Mouse (Mus musculus): Measurements from ENCODE around the gene Eif4b. TPM values are rescaled to one million over a fixed set of nuclear protein-coding genes. Genes with fewer than 3 reads are reported as not detected.

Gene Eif4b
- total RNA-seq, 2 experiments from 2014 or later = 178 to 181 TPM

DNA sequence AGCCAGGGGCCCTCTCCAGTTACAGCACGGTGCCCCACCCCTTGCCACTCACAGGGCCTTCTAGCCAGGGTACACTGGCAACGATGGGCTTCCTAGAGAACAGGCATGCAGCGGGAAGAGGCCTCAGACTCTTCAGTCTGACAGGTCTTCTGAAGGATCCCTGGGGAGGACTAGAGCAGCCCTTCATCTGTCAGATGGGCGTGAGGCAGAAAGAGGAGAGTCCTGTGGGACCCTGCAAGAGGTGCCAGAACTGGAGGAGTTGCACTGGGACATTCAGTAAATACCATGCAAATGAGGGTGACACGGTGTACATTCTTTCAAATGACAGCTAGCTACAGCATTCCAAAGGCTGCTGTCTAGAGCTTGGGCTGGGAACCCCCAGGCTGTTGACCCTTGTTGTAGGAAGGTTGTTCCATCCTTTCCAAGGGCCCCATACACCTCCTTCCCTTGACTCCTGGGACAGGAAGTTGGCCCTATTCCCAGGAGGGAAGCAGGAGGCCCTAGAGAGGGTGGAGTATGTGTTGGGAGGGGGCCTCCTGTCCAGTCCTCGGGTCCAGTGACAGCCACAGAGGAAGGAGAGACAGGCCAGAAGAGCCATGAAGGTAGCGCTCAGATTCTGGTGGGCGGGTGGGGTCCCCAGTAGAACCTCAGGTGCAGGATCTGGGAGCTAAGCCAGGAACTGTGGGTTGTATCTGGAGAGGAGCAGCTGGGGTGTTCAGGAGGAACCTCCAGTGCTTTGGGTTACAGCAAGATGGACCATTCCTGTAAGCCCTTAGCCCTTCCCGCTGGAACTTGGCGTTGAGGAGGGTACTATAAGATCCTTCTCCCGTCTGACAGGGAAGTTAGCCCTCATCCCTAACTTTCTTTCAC is 28.3 kb downstream of the Eif4b start:
- DNase-seq (ENCODE audit: low spot score in 2 of 2) = peak in 1 of 2 experiments; percentile 17

DNA sequence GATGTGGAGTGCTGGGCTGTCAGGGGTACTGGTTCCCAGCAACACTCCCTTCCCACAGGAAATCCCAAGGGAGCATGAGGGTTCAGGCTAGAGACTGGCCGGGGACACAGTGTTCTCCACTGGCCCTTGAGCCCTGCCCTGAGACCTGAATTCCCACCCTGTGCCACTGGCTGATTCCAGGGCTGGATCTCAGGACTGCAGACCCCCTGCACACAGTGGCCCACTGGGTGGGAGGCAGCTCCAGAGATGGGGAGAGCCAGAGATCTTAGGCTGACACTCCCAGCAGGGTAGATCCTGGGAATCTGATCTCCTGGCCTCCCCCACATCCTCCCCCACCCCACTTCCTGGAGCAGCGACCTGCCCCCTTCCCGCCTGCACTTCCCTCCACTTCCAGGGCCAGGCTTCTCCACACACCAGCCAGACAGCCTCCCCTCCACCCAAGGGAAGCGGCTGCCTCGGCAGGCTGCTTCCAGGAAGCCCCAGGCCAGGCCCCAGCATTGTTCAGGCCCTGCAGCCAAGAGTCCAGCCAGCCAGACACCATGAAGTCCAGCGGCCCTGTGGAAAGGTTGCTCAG is 29.1 kb downstream of the Eif4b start:
- DNase-seq (ENCODE audit: low spot score in 2 of 2) = peak in 1 of 2 experiments; percentile 10

DNA sequence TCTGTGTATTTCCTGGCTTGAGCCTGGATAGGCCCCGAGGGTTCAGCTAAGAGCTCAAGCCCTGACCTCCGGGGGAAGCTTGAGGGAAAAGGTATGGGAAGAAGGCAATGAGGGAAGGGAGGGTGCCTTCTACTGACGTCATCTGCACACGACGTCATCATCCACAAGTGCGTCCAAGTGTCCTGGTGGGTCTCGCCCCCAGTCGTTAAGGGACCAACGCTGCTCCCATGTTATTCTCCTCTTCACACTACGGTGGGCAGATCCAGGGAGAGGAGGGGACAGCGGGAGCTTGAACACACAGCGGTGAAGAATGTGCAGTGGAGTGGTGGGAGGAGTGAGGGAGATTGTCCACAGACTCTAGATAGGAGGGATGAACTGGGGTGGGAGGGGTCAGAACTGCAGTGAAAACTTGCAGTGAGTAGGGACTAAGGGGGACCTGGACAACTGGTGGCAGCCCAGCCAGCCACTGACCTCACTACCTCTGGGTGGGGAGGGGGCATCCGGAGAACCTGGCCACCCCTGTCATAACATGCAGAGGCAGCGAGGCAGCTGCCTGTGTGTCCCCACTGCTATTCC is 29.9 kb downstream of the Eif4b start:
- DNase-seq (ENCODE audit: low spot score in 2 of 2) = no peak

DNA sequence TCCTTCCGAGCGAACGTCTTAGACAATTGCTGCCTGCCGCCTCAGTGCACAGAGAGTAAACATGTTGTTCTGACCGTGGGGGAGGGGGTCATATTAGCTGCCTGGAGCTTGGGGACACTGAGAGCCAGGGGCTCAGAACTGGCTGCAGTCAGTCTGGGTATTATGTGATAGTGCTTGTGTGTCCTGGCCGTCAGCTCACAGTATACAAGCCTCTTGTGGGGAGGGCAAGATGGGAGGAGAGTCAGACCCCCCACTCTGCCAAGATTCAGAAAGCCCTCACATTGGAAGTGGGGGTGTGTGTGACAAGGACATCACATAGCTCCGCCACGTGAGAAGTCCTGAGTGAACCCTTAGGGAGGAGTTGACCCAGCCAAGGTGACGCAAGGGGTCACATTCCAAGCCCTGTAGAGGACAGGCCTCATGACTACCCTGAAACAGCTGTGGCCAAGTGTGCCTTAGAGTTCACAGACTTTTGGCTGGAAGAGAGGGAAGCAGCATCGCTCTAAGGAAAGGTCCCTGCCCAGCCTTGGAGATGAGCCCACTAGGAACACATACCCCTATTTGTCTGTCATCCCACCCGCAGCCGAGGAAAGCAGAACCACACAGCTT is 30.5 kb downstream of the Eif4b start:
- DNase-seq (ENCODE audit: low spot score in 2 of 2) = peak in 1 of 2 experiments; percentile 16

DNA sequence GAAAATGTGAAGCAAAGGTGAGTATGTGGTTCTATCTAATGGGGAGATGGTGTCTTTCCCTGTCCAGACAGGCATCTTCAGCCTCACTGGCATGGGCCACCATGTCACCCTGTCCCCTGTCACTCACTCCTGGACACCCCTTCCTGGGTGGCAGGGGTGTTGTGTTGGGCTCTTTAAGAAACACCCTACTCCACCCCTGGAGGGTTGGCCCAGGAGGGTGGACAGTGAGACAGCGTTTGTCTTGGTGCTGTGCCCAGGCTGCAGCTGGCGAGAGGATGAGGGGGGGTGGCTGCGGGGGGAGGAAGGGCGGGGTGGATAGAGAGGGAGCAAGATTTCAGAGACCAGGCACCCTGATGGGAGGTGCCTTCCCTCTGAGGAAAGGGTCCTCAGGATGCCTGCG is 31.8 kb downstream of the Eif4b start:
- peak in 1 of 2 experiments; percentile 33 for DNase-seq (ENCODE audit: low spot score in 2 of 2)

DNA sequence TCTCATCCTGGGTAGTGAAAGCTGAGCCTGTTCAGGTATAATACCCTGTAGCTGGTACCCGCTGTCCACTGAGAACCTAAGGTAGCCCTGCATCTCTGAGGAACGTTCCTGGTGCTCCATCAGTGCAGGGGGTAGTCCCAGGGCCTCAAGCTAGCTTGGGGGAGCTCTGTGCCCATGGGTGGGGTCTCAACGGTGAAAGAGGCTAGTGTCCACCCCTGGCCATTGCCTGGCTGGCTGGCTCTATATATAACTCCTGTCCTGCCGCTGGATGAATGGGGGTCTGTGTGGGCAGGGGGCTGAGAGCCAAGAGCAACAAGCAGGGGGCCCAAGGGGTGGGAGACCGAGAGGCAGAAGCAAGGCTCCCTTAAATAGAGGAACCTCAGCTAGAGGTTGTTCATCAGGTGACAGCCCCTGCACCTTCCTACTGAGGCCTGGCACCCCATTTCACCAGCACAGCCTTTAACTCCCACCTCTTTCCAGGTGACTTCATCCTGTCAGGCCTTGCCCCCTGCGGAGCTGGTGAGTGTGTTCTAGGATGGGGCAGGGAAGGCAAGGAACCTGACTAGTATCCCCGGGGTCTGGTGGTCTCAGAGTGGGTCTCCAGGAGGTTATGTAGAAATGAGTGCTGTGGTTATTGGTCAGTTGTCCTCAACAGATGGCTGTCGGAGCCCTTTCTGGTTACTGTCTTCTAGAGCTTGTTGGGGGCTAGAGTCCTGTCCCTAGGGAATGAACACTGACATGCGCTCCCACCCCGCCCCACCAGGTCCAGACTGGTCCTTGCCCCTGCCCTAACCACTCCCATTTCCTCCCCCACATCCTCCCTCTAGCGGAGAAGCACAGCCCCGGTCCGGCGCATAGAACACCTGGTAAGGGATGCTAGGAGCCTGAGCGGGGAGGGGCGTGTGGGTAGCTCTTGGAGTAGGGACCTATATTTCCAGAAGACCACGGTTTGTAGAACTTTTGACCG is 32.5 kb downstream of the Eif4b start:
- peak in 1 of 2 experiments; percentile 12 for DNase-seq (ENCODE audit: low spot score in 2 of 2)

DNA sequence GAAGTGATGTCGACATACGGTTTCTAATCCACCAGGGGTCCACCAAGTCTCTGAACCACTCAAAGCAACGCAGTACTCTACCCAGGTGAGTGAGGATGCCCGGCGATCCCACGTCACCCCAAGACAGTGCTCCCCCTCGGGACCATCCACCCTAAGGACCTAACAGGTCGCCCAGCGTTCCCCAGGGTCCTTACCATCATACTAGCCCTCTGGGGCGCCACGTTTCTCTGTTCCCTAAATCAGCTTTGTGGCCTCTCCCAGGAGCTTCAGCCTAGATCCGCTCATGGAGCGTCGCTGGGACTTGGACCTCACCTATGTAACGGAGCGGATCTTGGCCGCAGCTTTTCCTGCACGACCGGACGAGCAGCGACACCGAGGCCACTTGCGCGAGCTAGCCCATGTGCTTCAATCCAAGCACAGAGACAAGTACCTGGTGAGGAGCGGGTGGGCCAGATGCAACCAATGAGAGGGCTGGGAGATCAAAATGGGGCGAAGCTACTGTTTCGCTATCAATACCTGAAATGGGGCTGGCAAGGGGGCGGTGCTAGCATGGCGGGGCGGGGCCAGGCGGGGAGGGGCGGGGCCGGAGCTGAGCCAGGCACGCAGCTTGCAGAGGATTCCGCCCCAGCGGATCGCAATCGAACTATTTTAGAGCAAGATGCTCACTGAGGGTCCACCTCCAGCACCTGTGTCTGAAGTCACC is 33.3 kb downstream of the Eif4b start:
- peak in 1 of 2 experiments; percentile 17 for DNase-seq (ENCODE audit: low spot score in 2 of 2)

DNA sequence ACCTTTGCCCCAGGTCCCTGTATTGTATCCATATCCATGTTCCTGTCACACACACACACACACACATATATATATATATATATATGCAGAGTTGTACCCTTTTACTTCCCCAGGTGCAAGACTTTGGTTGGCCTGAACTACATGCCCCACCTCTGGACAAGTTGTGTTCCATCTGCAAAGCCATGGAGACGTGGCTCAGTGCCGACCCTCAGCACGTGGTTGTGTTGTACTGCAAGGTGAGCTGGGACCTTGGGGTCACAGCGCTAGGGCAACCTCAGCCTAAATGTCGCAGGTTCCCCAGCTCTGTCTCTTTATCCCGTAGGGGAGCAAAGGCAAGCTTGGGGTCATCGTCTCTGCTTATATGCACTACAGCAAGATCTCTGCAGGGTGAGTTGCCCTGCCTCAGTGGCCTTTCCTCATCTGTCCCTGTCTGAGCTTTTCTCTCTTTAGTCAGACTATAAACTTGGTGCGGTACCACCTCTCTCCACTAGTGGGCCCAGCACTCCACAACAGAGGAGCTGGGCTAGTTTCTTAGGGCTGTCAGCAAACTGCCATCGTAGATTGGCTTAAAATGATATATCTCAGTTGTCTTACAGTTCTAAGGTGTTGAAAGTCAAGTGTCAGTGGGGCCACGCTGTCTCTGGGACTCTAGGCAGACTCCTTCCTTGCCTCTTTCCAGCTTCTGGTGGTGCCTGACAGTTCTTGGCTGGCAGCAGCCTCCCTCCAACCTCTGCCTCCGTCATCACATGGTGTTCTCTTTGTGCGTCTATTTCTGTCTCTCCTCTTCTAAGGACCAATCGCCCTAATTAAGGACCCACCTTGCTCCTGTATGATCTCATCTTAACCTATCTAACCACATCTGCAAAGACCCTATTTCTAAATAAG is 34.4 kb downstream of the Eif4b start:
- peak; percentile 79 to 83 for DNase-seq (ENCODE audit: low spot score in 2 of 2)

DNA sequence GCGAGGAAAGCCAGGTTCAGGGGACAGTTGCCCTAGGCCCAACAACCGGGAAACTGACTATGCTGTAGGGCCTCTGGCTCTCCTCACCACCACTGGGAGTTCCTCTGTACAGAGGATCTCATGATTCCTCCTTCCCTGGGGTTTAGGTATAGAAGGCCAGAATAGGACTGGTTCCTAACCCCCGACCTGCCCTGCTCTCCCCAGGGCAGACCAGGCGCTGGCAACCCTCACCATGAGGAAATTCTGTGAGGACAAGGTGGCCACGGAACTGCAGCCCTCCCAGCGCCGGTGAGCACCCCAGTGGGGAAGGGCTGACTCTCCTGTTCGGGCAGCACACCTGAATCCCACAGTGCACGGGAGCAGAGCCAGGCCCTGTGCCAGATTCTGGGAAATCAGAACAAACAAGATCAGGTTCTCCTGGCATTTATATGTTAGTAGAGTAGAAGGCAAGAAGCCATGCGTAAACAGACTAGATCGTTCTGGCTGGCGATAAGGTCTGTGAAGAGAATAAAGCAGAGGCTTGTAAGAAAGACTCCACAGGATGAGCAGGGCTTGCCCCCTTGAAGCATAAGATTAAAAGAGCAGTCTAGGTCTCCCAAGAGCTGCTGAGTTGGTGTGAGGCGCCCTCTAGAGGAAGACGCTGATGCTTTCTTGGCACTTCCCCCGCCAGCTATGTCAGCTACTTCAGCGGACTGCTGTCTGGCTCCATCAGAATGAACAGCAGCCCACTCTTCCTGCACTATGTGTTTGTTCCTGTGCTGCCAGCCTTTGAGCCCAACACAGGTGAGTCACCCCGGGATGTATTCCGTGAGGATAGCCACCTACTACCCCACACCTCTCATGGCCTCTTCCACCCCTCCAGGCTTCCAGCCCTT is 35.3 kb downstream of the Eif4b start:
- peak; percentile 83 to 86 for DNase-seq (ENCODE audit: low spot score in 2 of 2)

DNA sequence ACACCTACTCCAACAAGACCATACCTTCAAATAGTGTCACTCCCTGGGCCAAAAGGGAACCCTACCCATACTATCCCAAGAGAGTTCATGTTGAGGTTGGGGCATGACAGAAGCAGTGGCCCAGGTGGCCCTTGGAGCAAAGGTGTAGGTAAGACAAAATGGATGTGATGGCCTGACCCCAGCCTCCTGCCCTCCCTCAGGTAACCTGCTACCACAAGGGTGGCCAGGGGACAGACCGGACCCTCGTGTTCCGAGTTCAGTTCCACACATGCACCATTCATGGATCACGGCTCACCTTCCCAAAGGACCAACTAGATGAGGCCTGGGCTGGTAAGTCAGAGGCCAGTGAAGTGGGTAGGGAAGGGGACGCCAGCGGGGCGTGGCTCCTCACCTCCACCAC is 36.7 kb downstream of the Eif4b start:
- no peak for DNase-seq (ENCODE audit: low spot score in 2 of 2)

DNA sequence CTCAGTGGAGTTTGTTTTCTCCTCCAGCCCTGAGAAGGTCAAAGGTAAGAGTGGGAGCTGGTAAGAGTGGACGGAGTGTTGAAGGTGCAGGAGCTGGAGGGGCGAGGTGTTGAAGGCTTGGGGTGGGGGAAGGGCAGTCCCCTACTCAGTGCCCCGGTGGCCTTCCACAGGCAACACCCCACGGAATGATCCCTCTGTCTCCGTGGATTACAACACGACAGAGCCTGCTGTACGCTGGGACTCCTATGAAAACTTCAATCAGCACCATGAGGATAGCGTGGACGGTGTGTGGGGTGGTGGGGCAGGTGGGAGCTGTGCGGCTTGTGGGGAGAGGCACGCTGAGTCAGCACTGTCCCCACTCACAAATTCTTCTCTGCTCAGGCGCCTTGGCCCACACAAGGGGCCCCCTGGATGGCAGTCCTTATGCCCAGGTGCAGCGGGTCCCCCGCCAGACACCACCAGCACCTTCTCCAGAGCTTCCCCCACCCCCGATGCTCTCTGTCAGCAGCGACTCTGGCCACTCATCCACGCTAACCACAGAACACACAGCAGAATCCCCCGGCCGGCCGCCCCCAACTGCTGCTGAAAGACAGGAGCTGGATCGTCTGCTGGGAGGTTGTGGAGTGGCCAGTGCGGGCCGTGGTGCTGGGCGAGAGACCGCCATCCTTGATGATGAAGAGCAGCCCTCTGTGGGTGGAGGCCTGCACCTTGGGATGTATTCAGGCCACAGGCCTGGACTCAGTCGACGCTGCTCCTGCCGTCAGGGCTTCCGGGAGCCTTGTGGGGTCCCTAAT is 37.3 kb downstream of the Eif4b start:
- no peak for DNase-seq (ENCODE audit: low spot score in 2 of 2)

DNA sequence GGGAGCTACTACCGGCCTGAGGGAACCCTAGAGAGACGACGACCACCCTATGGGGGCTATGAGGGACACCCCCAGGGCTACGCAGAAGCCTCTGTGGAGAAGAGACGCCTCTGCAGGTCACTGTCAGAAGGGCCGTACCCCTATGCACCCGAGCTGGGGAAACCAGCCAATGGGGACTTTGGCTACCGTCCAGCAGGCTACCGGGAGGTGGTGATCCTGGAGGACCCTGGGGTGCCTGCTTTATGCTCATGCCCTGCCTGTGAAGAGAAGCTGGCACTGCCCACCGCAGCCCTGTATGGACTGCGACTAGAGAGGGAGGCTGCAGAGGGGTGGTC is 37.9 kb downstream of the Eif4b start:
- DNase-seq (ENCODE audit: low spot score in 2 of 2) = peak in 1 of 2 experiments; percentile 9

DNA sequence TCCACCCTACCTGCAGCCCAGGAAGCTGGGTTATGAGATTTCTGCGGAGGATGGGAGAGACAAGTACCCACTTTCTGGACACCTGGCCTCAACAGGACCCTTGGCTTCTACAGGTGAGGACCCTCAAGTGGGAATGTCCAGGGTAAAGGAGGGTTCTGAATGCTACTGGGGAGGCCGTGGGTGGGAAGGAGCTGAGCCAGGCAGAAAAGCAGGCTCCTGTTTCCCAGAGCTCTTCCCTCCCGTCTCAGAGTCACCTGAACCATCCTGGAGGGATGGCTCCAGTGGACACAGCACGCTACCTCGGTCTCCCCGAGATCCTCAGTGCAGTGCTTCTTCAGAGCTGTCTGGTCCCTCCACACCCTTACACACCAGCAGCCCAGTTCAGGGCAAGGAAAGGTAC is 38.6 kb downstream of the Eif4b start:
- DNase-seq (ENCODE audit: low spot score in 2 of 2) = no peak

DNA sequence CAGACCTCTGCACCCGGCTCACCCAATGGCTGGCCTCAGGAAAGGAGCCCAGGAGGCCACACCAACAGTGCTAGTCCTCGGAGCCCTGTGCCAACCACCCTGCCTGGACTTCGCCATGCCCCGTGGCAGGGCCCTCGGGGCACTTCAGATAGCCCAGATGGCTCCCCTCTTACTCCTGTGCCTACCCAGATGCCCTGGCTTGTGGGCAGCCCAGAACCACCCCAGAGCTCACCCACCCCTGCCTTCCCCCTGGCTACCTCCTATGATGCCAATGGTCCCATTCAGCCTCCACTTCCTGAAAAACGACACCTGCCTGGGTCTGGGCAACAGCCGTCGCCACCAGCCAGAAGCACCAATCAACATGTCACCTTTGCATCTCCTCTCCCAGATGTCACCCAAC is 39.3 kb downstream of the Eif4b start:
- no peak for DNase-seq (ENCODE audit: low spot score in 2 of 2)

DNA sequence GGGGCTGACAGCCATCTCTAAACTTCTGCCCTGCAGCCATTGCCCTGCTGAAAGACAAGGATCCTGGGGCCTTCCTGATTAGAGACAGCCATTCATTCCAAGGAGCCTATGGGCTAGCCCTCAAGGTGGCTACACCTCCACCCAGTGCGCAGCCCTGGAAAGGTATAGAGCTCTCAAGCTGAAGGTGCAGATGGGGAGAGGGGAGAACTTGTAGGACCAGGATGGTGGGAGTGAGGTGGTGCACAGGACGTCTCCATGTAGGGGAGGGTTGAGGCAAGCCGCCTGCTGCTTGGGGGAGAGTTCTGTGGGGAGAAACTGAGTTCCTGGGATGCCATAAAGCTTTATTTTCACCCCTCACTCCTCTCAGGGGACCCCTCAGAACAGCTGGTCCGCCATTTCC is 40.1 kb downstream of the Eif4b start:
- peak in 1 of 2 experiments; percentile 8 for DNase-seq (ENCODE audit: low spot score in 2 of 2)

DNA sequence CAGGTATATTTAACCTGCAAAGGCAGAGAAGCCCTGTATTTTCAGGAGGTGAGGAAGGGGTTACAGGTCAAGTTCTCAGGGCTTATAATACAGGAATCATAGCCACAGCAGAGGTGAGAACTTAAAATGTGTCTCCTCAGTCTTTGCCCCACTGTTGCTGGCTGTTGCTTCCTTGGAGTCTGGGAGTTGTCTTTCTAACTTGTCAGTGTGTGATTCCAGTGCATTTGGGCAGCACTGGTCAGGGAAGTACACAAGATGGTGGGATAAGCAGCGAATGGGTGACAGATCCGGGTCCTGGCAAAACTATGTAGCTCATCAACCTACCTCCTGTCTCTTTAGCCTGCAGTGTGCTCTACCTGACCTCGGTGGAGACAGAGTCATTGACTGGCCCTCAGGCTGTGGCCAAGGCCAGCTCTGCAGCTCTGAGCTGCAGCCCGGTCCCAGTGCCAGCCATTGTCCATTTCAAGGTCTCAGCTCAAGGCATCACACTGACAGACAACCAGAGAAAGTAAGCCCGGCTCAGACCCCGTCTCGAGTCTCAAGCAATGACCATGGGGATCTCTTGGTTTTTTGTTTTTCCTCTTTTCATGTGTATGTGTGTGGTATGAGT is 41.2 kb downstream of the Eif4b start:
- DNase-seq (ENCODE audit: low spot score in 2 of 2) = no peak

DNA sequence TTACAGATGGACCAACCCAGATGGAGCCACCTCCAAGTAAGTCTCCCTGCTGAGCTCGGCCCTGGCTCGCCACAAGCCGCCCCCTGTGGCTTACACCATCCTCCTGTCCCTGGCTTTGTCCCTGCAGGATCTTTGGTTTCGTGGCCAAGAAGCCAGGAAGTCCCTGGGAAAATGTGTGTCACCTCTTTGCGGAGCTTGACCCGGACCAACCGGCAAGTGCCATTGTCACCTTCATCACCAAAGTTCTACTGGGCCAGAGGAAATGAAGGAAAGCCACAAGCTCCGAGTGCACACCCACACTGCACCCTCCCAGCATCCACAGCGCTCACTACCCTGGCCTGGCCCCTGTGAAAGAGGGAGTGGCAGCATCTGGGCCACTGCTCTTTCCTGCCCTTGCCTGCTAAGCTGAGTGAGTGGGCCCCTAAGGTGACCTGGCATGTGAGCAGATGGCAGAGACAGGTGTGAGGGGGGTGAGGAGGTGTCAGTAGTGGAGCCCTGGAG is 42.2 kb downstream of the Eif4b start:
- DNase-seq (ENCODE audit: low spot score in 2 of 2) = no peak
